8 mouse cellular contexts compared by ENCODE assay signal in the genomic region with DNA sequence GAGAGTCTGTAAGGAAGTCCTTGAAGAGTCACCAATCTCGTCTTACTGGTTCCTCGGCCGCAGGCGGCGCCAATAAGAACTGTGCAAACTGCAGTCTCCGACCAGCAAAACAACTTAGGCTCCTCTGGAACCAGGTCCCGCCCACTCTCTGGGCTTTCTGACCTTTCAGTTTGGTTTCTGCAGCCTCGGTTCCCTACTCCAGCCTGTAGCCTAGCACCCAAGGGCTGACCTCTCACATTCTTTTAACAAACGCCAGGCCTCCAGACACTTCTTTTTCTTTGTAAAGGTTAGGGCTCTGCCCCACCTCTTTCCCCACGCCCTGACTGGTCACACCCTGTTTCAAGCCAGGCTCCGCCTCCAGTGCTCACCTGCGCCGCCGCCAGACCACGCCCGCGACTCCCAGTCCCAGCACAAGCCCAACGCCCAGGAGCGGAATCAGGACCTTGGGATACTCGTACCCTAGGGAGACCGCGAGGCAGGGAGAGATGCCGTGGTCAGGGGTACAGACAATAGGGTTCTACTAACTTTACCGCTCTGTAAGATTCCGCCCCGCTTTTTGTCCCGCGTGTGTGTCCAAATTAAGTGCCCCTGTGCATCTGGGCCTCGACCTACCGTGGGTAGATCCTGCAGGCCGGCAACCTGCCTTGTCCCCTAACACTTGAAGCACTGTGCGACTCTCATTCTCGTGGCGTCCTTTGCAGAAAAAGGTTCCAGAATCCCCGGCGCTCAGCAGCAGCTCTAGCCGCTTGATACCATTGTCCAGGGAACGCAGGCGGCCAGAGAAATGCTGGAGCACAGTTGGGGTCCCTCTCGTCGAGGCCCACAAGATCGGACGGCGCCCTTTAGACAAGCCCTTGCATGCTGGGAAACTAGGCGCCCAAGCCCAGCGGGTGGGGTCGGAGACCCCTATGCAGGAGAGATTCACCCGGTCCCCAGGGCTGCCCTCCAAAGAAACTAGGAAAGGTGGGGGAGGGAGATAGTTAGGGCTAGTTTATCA. TPM values are rescaled to one million over a fixed set of nuclear protein-coding genes. Genes with fewer than 3 reads are reported as not detected.
DNase-seq lines count a peak whose midpoint lies in the region; ATAC-seq and TF ChIP-seq lines count a peak whose summit lies in the region.

Gene Ly6g6c, plus strand, starts transcription at position 438 of the 997 bp plus-strand sequence.

- peak; percentile 64 for ATAC-seq in CD4-positive, CD25-positive, alpha-beta regulatory T cell, adult 4 months
- no peak; the same call in 1 of the 2 replicates for ATAC-seq in forebrain, embryonic 13.5 days
- no peak for ATAC-seq in hindbrain, postnatal 0 days
- ATAC-seq in liver, embryonic 13.5 days (ENCODE audit: low read depth), result peak; percentile 51
- ATAC-seq in monocyte, adult 5-6 weeks (replicated peaks; ENCODE audit: insufficient number of reproducible peaks, low FRiP score, low TSS enrichment, poor library complexity, severe bottlenecking), result peak; percentile 59

- H3K4me1 ChIP-seq in forebrain, embryonic 13.5 days, result peaks cover 33% of the 10 kb centered on the region
- H3K4me1 ChIP-seq in hindbrain, postnatal 0 days (ENCODE audit: insufficient read depth, low read length), result peaks cover 9% of the 10 kb centered on the region; the same call in 1 of the 2 replicates
- peaks cover 47% of the 10 kb centered on the region for H3K4me1 ChIP-seq in liver, embryonic 13.5 days (replicated peaks)

- H3K27me3 ChIP-seq in forebrain, embryonic 13.5 days, result peaks cover 49% of the 10 kb centered on the region
- H3K27me3 ChIP-seq in hindbrain, postnatal 0 days (ENCODE audit: insufficient read depth, low read length), result peaks cover 12% of the 10 kb centered on the region
- H3K27me3 ChIP-seq in liver, embryonic 13.5 days, result peaks cover 88% of the 10 kb centered on the region

- peak within 1 kb of the TSS; percentile 52 for H3K9ac ChIP-seq in forebrain, embryonic 13.5 days
- H3K9ac ChIP-seq in hindbrain, postnatal 0 days (replicated peaks; ENCODE audit: low read length), result peak within 1 kb of the TSS; percentile 33; the same call in 1 of the 2 replicates
- peak within 1 kb of the TSS; percentile 49 for H3K9ac ChIP-seq in liver, embryonic 13.5 days

- no peak within 1 kb of the TSS for H3K27ac ChIP-seq in forebrain, embryonic 13.5 days
- no peak within 1 kb of the TSS for H3K27ac ChIP-seq in hindbrain, postnatal 0 days
- H3K27ac ChIP-seq in liver, embryonic 13.5 days, result peak within 1 kb of the TSS; percentile 29; the same call in 1 of the 2 replicates

- peak; percentile 92 for DNase-seq in ZHBTc4 (ENCODE audit: low read depth, low spot score)
- DNase-seq in hindbrain, postnatal 0 days (ENCODE audit: low spot score), result no peak
- DNase-seq in liver, embryonic 13.5 days, result peak; percentile 32
- no peak for DNase-seq in layer of hippocampus, adult 18-20 months (ENCODE audit: low spot score in 2 of 2)
- no peak for DNase-seq in left cerebral cortex, postnatal 25 days (ENCODE audit: low spot score in 2 of 2)

- intact Hi-C loops in left cerebral cortex, postnatal 25 days (cut with DNase I), result no loop called here

- no peaks in the 10 kb centered on the region for H3K9me3 ChIP-seq in forebrain, embryonic 13.5 days (replicated peaks)
- no peaks in the 10 kb centered on the region for H3K9me3 ChIP-seq in hindbrain, postnatal 0 days (ENCODE audit: low read length)
- H3K9me3 ChIP-seq in liver, embryonic 13.5 days (replicated peaks), result no peaks in the 10 kb centered on the region

- H3K36me3 ChIP-seq in forebrain, embryonic 13.5 days (ENCODE audit: poor library complexity, severe bottlenecking), result peaks cover 30% of the 10 kb centered on the region
- no peaks in the 10 kb centered on the region; the same call in 1 of the 2 replicates for H3K36me3 ChIP-seq in hindbrain, postnatal 0 days (ENCODE audit: insufficient read depth, low read length)
- peaks cover 11% of the 10 kb centered on the region for H3K36me3 ChIP-seq in liver, embryonic 13.5 days

- WGBS in forebrain, embryonic 13.5 days, result 1% methylated on average over 48 of the region's 48 CpGs
- WGBS in hindbrain, postnatal 0 days, result 4% methylated on average over 48 of the region's 48 CpGs
- 3% methylated on average over 48 of the region's 48 CpGs for WGBS in liver, embryonic 13.5 days (ENCODE audit: insufficient replicate concordance)

- peak within 1 kb of the TSS; percentile 25 for H3K4me3 ChIP-seq in forebrain, embryonic 13.5 days
- peak within 1 kb of the TSS; percentile 21 for H3K4me3 ChIP-seq in hindbrain, postnatal 0 days (ENCODE audit: low read length)
- H3K4me3 ChIP-seq in liver, embryonic 13.5 days (replicated peaks), result peak within 1 kb of the TSS; percentile 49

- no peak for TF ChIP-seq CTCF in hindbrain, postnatal 0 days (IDR thresholded peaks at IDR 0.05; ENCODE audit: low read depth)

- H3K4me2 ChIP-seq in forebrain, embryonic 13.5 days, result peak within 1 kb of the TSS; percentile 57
- H3K4me2 ChIP-seq in hindbrain, postnatal 0 days (ENCODE audit: low read depth, low read length), result peak within 1 kb of the TSS; percentile 54
- H3K4me2 ChIP-seq in liver, embryonic 13.5 days, result peak within 1 kb of the TSS; percentile 72

RNA-seq across cellular contexts. Expression of gene Ly6g6c, which starts in this region (rescaled TPM):
- not detected for polyA plus RNA-seq in CD4-positive, CD25-positive, alpha-beta regulatory T cell, adult 4 months (2017; shearing (Covaris generic))
- polyA plus RNA-seq in forebrain, embryonic 13.5 days (2015; fragmentation: Nextera tagmentation; extraction: Ambion mirVana), result not detected in 2 replicates
- not detected in 2 replicates for total RNA-seq in hindbrain, postnatal 0 days (2014; rRNA removed)
- not detected in 2 replicates for polyA plus RNA-seq in hindbrain, postnatal 0 days (2015; fragmentation: Nextera tagmentation; extraction: Ambion mirVana)
- 0.25 and 0.31 TPM in 2 replicates for polyA plus RNA-seq in liver, embryonic 13.5 days (2015; fragmentation: Nextera tagmentation; extraction: Ambion mirVana)
- not detected in 3 replicates for total RNA-seq in monocyte, adult 5-6 weeks (2017)
- total RNA-seq in layer of hippocampus, adult 18-20 months (2021), result not detected
- total RNA-seq in left cerebral cortex, postnatal 25 days (2021), result not detected

Comparison
In these comparisons a context has a peak if more than half of its experiments do, and no peak if none do; other contexts are left out.
1. Peak in ATAC-seq in CD4-positive, CD25-positive, alpha-beta regulatory T cell, adult 4 months; RNA of the gene not detected or under 1 TPM.
2. Peak in DNase-seq, ATAC-seq, H3K4me3 ChIP-seq, H3K27ac ChIP-seq, H3K9ac ChIP-seq and H3K4me2 ChIP-seq in liver, embryonic 13.5 days; RNA of the gene not detected or under 1 TPM.
3. Peak in ATAC-seq in monocyte, adult 5-6 weeks; RNA of the gene not detected or under 1 TPM.